Mouse (Mus musculus) embryonic facial prominence, embryonic 10.5 days (tissue): ENCODE results near the gene Crtc2. TPM values are rescaled to one million over a fixed set of nuclear protein-coding genes. Genes with fewer than 3 reads are reported as not detected.
"Not testable (repeated sequence)": the region's sequence is repeated elsewhere in the genome, so short reads cannot be mapped to it uniquely, and the experiment has no call there.

Source experiments
- DNase-seq: peaks from one replicate; pipeline ENCODE4 v3.0.0-alpha.2; 2017; ENCODE audit warnings: low spot score
- H3K27ac ChIP-seq: fragments of 300-500 bp; sonication (generic); replicated peaks from 2 replicates; pipeline ENCODE4 v1.5.1; 2016; ENCODE audit warnings: mild to moderate bottlenecking
- H3K27me3 ChIP-seq: fragments of 300-500 bp; sonication (generic); replicated peaks from 2 replicates; pipeline ENCODE4 v1.6.1; 2016; ENCODE audit warnings: low read depth, mild to moderate bottlenecking; ENCODE audit not compliant: poor library complexity, severe bottlenecking
- H3K36me3 ChIP-seq: fragments of 300-500 bp; sonication (generic); replicated peaks from 2 replicates; pipeline ENCODE4 v1.6.1; 2016; ENCODE audit warnings: mild to moderate bottlenecking, moderate library complexity
- H3K4me1 ChIP-seq: fragments of 300-500 bp; sonication (generic); 2 replicates; pipeline ENCODE4 v1.6.1; 2016
- H3K4me3 ChIP-seq: fragments of 300-500 bp; sonication (generic); 2 replicates; pipeline ENCODE4 v1.5.1; 2016; ENCODE audit warnings: mild to moderate bottlenecking, moderate library complexity
- H3K9me3 ChIP-seq: fragments of 300-500 bp; sonication (generic); 2 replicates; pipeline ENCODE4 v1.6.1; 2016; ENCODE audit warnings: mild to moderate bottlenecking
- WGBS: fragments of 180-500 bp; shearing (Covaris S2); methylation state at CpG from one replicate; pipeline ENCODE4 v1.1.7; 2016; 5-methylcytosine and 5-hydroxymethylcytosine counted together
- polyA plus RNA-seq: library from polyadenylated mRNA; unstranded; fragments of >200 nt; fragmentation: Nextera tagmentation; extraction: Ambion mirVana; gene quantifications from 2 replicates; pipeline ENCODE4 v1.2.1, GENCODE M21; 2016

Crtc2 gene
- polyA plus RNA-seq, 1 experiment from 2014 or later: 26.1 TPM

DNA sequence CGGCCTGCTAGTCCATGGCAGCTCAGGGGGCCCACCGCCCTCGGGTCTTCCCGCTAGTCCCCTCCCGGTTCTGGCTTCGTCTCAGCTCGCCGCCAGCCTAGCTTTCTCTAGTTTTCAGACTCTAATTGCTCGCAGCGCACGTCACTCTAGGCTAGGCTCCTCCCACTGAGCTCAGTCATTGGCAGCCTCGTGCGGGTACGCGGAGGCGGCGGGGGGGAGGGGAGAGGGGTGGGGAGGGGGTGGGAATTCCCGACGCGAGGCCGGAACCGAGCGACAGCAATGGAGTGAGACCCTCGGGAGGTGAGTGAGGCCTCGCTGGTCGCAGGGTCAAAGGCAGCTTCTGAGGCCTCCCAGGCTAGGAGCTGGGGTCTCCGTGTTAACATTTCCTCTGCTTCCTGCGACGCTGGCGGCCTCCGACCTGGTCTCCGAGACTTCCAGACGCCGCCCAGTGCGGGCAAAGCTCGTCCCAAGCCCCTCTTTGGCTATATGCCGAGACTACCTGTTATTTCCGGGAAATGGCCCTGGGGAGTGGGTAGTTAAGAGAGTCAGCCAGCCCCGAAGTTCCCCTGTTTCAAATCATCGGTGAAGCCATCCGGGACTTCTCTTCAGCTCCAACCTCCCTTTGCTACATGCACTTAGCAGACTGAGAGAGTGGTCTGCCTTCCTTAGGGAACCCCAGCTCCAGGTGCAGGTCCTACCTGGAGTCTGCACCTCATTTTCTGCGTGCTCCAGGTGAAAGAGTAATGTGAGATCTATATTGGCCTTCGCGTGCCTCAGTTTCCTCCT, 5.8 kb upstream of the Crtc2 start, which contains the start of gene Slc39a1:
Gene Slc39a1 (plus strand): TSS at position 213 of the 786 bp plus-strand sequence.
- Histone ChIP-seq H3K4me3 (peak within 1 kb of the TSS; percentile 80), H3K36me3 (peaks cover 27% of the 10 kb centered on the region), H3K27me3 (no peaks in the 10 kb centered on the region), H3K4me1 (peaks cover 30% of the 10 kb centered on the region), H3K27ac (peak within 1 kb of the TSS; percentile 93), H3K9me3 (no peaks in the 10 kb centered on the region)
- peak; percentile 96 for DNase-seq
- whole genome bisulfite sequencing: under 1% methylated on average over 44 of the region's 44 CpGs

DNA sequence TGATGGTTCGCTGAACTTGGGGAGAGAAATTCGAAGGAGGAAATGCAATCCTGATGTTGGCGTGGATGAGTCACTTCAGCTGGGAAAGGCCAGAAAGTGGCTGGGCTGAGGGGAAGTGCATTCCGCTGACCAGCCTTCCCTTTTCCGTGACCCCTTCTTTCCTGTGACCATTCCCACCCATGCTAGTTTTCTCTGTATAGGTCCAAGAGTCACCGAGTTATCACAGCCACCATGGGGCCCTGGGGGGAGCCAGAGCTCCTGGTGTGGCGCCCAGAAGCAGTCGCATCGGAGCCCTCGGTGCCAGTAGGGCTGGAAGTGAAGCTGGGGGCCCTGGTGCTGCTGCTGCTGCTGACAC, 5.2 kb upstream of the Crtc2 start:
- peaks cover 27% of the 10 kb centered on the region for H3K36me3 ChIP-seq

DNA sequence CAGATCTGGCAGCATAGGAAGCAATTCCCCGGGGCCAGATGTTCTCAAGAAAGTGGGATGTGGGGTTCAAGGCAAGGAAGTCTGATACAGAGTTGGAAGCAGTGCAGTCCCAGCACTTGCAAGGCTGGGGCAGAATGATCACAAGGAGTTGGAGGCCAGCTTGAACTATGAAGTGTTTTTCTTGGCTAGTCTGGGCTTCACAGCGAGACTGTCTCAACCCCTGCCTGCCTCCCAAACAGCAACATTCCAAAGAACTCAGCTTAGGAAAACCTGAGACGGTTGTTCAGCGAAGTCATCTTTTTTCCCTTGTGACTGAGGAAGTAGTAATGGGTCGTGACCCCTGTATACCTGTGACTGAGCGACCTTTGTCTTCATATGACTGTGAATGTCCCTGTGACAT, 3.2 kb upstream of the Crtc2 start:
- H3K4me3 ChIP-seq: no peak overlapping the region
- peaks cover 38% of the 10 kb centered on the region for H3K4me1 ChIP-seq
- no peaks in the 10 kb centered on the region for H3K9me3 ChIP-seq
- 89% methylated on average over 6 of the region's 6 CpGs for WGBS
- no peaks in the 10 kb centered on the region for H3K27me3 ChIP-seq
- H3K36me3 ChIP-seq: peaks cover 27% of the 10 kb centered on the region
- DNase-seq: no peak
- no peak overlapping the region for H3K27ac ChIP-seq

More for the DNA sequence above, 5.2 kb upstream of the Crtc2 start:
- H3K27ac ChIP-seq: peak overlapping the region; percentile 93
- WGBS: 7% methylated on average over 10 of the region's 10 CpGs
- H3K27me3 ChIP-seq: no peaks in the 10 kb centered on the region
- peak overlapping the region; percentile 80 for H3K4me3 ChIP-seq
- no peaks in the 10 kb centered on the region for H3K9me3 ChIP-seq
- H3K4me1 ChIP-seq: peaks cover 27% of the 10 kb centered on the region
- peak; percentile 43 for DNase-seq

DNA sequence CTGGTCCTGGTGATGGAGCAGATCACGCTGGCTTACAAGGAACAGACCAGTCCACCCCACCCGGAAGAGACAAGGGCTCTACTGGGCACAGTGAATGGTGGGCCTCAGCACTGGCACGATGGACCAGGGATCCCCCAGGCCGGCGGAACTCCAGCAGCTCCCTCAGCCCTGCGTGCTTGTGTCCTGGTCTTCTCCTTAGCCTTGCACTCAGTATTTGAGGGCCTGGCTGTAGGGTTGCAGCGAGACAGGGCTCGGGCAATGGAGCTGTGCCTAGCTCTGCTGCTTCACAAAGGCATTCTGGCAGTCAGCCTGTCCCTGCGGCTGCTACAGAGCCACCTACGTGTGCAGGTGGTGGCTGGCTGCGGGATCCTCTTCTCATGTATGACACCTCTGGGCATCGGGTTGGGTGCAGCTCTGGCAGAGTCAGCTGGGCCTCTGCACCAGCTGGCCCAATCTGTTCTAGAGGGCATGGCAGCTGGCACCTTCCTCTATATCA, 2.2 kb upstream of the Crtc2 start:
- not testable (repeated sequence) for H3K4me3 ChIP-seq, DNase-seq, H3K27ac ChIP-seq, H3K9me3 ChIP-seq, H3K27me3 ChIP-seq
- WGBS: 94% methylated on average over 11 of the region's 12 CpGs
- Histone ChIP-seq H3K4me1 (peaks cover 44% of the 10 kb centered on the region), H3K36me3 (peaks cover 35% of the 10 kb centered on the region)

- WGBS: 92% methylated on average over 2 of the region's 2 CpGs
- not testable (repeated sequence) for H3K27ac ChIP-seq, H3K4me3 ChIP-seq, H3K27me3 ChIP-seq, DNase-seq, H3K9me3 ChIP-seq
- H3K36me3 ChIP-seq: peaks cover 43% of the 10 kb centered on the region
- peaks cover 41% of the 10 kb centered on the region for H3K4me1 ChIP-seq
These were observed 1.3 kb upstream of the Crtc2 start for GRCm38 (mm10) chr3:90252659-90253058.

DNA sequence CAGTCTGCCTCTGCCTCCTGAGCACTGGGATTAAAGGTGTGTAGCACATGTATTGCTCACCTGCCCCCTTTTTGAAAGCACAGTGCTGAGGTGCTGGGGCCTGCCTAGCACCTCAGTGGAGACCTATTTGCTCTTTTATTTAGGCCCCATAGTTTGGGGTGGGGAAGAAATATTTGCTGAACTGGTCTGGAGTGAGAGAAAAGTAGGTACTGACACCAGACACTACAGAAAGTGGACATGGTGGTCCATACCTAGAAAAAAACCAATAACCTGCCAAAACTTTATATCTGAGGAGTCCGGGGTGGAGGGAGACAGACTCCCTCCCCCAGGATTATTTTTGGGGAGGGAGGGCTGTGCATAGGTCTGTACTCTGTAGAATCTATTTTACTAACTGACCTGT, 789 bp upstream of the Crtc2 start:
- Histone ChIP-seq H3K36me3 (peaks cover 49% of the 10 kb centered on the region), H3K4me3 (peak overlapping the region; percentile 95), H3K4me1 (peaks cover 36% of the 10 kb centered on the region)
- DNase-seq, H3K9me3 ChIP-seq, H3K27ac ChIP-seq, H3K27me3 ChIP-seq: not testable (repeated sequence)
- 82% methylated on average over 1 of the region's 1 CpGs for WGBS

DNA sequence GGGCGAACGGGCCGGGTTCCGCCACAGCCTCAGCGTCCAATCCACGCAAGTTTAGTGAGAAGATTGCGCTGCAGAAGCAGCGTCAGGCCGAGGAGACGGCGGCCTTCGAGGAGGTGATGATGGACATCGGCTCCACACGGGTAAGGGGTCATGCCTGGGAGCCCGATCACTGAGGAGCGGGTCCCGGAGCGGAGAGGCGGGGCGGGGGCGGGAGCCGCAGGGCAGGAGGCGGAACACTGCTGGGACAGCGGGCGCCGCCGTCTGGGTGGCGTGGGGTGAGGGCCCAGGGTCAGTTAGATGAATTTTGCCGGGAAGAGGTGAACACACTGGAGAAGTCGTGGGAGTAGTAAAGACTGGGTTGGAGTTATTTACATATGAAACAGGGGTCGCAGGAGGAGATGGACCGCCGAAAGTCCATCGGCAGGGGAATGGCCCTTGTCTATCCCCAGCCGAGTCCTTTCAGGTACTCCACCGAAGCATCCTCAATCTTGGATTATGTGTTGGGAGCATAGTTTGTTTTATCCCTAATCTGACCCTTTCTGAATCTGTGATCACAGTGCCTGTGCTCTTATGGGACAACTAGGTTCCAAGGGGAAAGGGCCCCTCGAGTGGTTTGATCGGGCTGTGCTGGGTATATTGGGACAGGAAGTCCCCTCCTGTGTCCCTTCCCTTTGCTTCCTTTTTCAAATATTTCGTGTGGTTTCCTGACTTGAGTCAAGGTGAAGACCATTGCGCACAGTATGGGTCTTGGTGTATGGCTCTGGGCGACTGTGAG, 643 bp downstream of the Crtc2 start:
- DNase-seq: no peak
- H3K27me3 ChIP-seq: no peaks in the 10 kb centered on the region
- peak overlapping the region; percentile 90 for H3K27ac ChIP-seq
- no peaks in the 10 kb centered on the region for H3K9me3 ChIP-seq
- peaks cover 23% of the 10 kb centered on the region for H3K4me1 ChIP-seq
- peak overlapping the region; percentile 95 for H3K4me3 ChIP-seq
- H3K36me3 ChIP-seq: peaks cover 59% of the 10 kb centered on the region
- WGBS: under 1% methylated on average over 41 of the region's 41 CpGs

- Histone ChIP-seq H3K4me1 (peaks cover 23% of the 10 kb centered on the region), H3K27ac (peak overlapping the region; percentile 90), H3K36me3 (peaks cover 59% of the 10 kb centered on the region), H3K9me3 (no peaks in the 10 kb centered on the region), H3K4me3 (peak overlapping the region; percentile 95), H3K27me3 (no peaks in the 10 kb centered on the region)
- no peak for DNase-seq
- 24% methylated on average over 2 of the region's 2 CpGs for WGBS
These were observed 1.2 kb downstream of the Crtc2 start for GRCm38 (mm10) chr3:90255194-90255565.

DNA sequence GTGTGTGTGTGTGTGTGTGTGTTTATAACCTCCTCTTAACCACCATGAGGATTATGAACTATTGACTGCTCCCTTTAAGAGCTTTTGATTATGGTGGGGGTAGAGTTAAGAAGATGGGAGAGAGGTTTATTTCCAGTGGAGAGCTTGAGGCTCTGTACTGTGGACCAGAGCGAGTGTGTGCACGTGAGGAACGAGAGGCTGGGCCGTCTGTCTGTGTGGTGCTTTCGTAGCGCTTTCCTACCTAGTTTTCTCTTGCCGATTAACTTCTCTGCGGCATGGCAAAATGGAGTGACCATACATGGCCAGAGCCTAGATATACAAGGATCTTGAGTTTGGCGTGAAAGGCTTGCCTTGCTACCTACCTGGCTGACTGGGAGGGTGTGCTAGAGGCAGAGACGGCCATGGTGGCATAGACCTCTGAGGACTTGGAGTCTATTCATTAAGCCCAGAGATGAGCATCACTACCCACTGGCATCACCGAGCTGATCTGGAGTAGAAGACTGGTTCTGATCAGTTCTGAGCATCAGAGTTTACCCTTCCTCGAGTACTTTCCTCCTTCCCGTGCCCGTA, 1.9 kb downstream of the Crtc2 start:
- no peaks in the 10 kb centered on the region for H3K27me3 ChIP-seq
- 94% methylated on average over 14 of the region's 14 CpGs for WGBS
- H3K4me3 ChIP-seq: peak overlapping the region; percentile 95; the same call in 1 of the 2 replicates
- no peak for DNase-seq
- H3K36me3 ChIP-seq: peaks cover 59% of the 10 kb centered on the region
- no peak overlapping the region for H3K27ac ChIP-seq
- H3K4me1 ChIP-seq: peaks cover 23% of the 10 kb centered on the region
- H3K9me3 ChIP-seq: no peaks in the 10 kb centered on the region

- H3K9me3 ChIP-seq: no peaks in the 10 kb centered on the region
These were observed 3.0 kb downstream of the Crtc2 start for GRCm38 (mm10) chr3:90256731-90257530.

GRCm38 (mm10) chr3:90258521-90258920, 4.6 kb downstream of the Crtc2 start:
- Histone ChIP-seq H3K4me3 (no peak overlapping the region), H3K9me3 (no peaks in the 10 kb centered on the region), H3K4me1 (peaks cover 22% of the 10 kb centered on the region), H3K27ac (no peak overlapping the region), H3K27me3 (no peaks in the 10 kb centered on the region), H3K36me3 (peaks cover 75% of the 10 kb centered on the region)
- WGBS: 87% methylated on average over 4 of the region's 4 CpGs
- DNase-seq: no peak

More at GRCm38 (mm10) chr3:90256731-90257530, 3.0 kb downstream of the Crtc2 start:
- no peaks in the 10 kb centered on the region for H3K27me3 ChIP-seq
- DNase-seq: no peak
- H3K27ac ChIP-seq: no peak overlapping the region
- WGBS: 93% methylated on average over 19 of the region's 19 CpGs
- H3K4me3 ChIP-seq: no peak overlapping the region
- H3K36me3 ChIP-seq: peaks cover 59% of the 10 kb centered on the region
- peaks cover 23% of the 10 kb centered on the region for H3K4me1 ChIP-seq
